Mouse (Mus musculus) forebrain, embryonic 16.5 days (tissue): ENCODE measurements around the gene Pfn3. TPM values are rescaled to one million over a fixed set of nuclear protein-coding genes. Genes with fewer than 3 reads are reported as not detected.
"Not testable (repeated sequence)": the region's sequence is repeated elsewhere in the genome, so short reads cannot be mapped to it uniquely, and the experiment has no call there.

Experiments
- ATAC-seq: fragments of 200-750 bp; cut with Nextera tagmentation; 2 replicates; pipeline ENCODE4 v1.8.0; 2017; ENCODE audit warnings: mild to moderate bottlenecking, moderate library complexity
- H3K27ac ChIP-seq: fragments of 300-500 bp; sonication (generic); 2 replicates; pipeline ENCODE4 v1.5.1; 2014; ENCODE audit warnings: low read length, control low read depth
- H3K27me3 ChIP-seq: fragments of 300-500 bp; sonication (generic); replicated peaks from 2 replicates; pipeline ENCODE4 v1.6.1; 2014; ENCODE audit warnings: low read length; ENCODE audit not compliant: control insufficient read depth, insufficient read depth
- H3K36me3 ChIP-seq: fragments of 300-500 bp; sonication (generic); 2 replicates; pipeline ENCODE4 v1.6.1; 2014; ENCODE audit not compliant: control insufficient read depth, insufficient read depth
- H3K4me1 ChIP-seq: fragments of 300-500 bp; sonication (generic); replicated peaks from 2 replicates; pipeline ENCODE4 v1.6.1; 2014; ENCODE audit warnings: low read length; ENCODE audit not compliant: control insufficient read depth, insufficient read depth
- H3K4me2 ChIP-seq: fragments of 300-500 bp; sonication (generic); 2 replicates; pipeline ENCODE4 v1.6.1; 2014; ENCODE audit warnings: mild to moderate bottlenecking, low read length, control low read depth
- H3K4me3 ChIP-seq: fragments of 300-500 bp; sonication (generic); replicated peaks from 2 replicates; pipeline ENCODE4 v1.5.1; 2014; ENCODE audit warnings: mild to moderate bottlenecking, low read length, control low read depth
- H3K9ac ChIP-seq: fragments of 300-500 bp; sonication (generic); replicated peaks from 2 replicates; pipeline ENCODE4 v1.6.1; 2014; ENCODE audit warnings: low read depth, low read length, control low read depth
- H3K9me3 ChIP-seq: fragments of 300-500 bp; sonication (generic); 2 replicates; pipeline ENCODE4 v1.6.1; 2016; ENCODE audit warnings: low read length; ENCODE audit not compliant: control insufficient read depth
- WGBS: fragments of 180-500 bp; shearing (Covaris S2); extraction: QIAGEN DNeasy Blood & Tissue Kit; methylation state at CpG from one replicate; pipeline ENCODE4 v1.1.7; 2014; 5-methylcytosine and 5-hydroxymethylcytosine counted together
- polyA plus RNA-seq: library from polyadenylated mRNA; unstranded; fragments of >200 nt; fragmentation: Nextera tagmentation; extraction: Ambion mirVana; gene quantifications from 2 replicates; pipeline ENCODE4 v1.2.1, GENCODE M21; 2015

Gene Pfn3
- polyA plus RNA-seq, 1 experiment from 2014 or later = 0.43 TPM

GRCm38 (mm10) chr13:55449205-55449604, 34.2 kb upstream of the Pfn3 start:
- no peak overlapping the region for H3K27ac ChIP-seq
- no peak for ATAC-seq

GRCm38 (mm10) chr13:55448131-55448530, 33.1 kb upstream of the Pfn3 start:
- ATAC-seq = no peak
- Histone ChIP-seq H3K4me1 (peaks cover 29% of the 10 kb centered on the region), H3K4me2 (no peak overlapping the region), H3K4me3 (no peak overlapping the region), H3K9ac (no peak overlapping the region), H3K27me3 (no peaks in the 10 kb centered on the region), H3K9me3 (no peaks in the 10 kb centered on the region), H3K36me3 (peaks cover 14% of the 10 kb centered on the region), H3K27ac (no peak overlapping the region)
- WGBS = 92% methylated on average over 5 of the region's 5 CpGs

More at GRCm38 (mm10) chr13:55449205-55449604, 34.2 kb upstream of the Pfn3 start:
- peaks cover 14% of the 10 kb centered on the region for H3K36me3 ChIP-seq
- no peak overlapping the region for H3K4me2 ChIP-seq
- H3K4me3 ChIP-seq = no peak overlapping the region
- H3K27me3 ChIP-seq = no peaks in the 10 kb centered on the region
- 92% methylated on average over 9 of the region's 9 CpGs for WGBS
- no peaks in the 10 kb centered on the region for H3K9me3 ChIP-seq
- H3K9ac ChIP-seq = no peak overlapping the region
- peaks cover 23% of the 10 kb centered on the region for H3K4me1 ChIP-seq

GRCm38 (mm10) chr13:55447543-55447943, 32.5 kb upstream of the Pfn3 start:
- ATAC-seq = no peak
- no peak overlapping the region for H3K4me2 ChIP-seq
- 76% methylated on average over 3 of the region's 3 CpGs for WGBS
- H3K27me3 ChIP-seq = no peaks in the 10 kb centered on the region
- H3K9me3 ChIP-seq = no peaks in the 10 kb centered on the region
- H3K27ac ChIP-seq = no peak overlapping the region
- peaks cover 29% of the 10 kb centered on the region for H3K4me1 ChIP-seq
- H3K9ac ChIP-seq = no peak overlapping the region
- peaks cover 9% of the 10 kb centered on the region for H3K36me3 ChIP-seq
- no peak overlapping the region for H3K4me3 ChIP-seq

- 82% methylated on average over 6 of the region's 6 CpGs for WGBS
- peak overlapping the region; percentile 82 for H3K4me2 ChIP-seq
- no peak overlapping the region for H3K9ac ChIP-seq
- no peak for ATAC-seq
- no peak overlapping the region for H3K27ac ChIP-seq
- no peaks in the 10 kb centered on the region for H3K9me3 ChIP-seq
- H3K36me3 ChIP-seq = no peaks in the 10 kb centered on the region
- peaks cover 29% of the 10 kb centered on the region for H3K4me1 ChIP-seq
- H3K4me3 ChIP-seq = no peak overlapping the region; the same call in 1 of the 2 replicates
- no peaks in the 10 kb centered on the region for H3K27me3 ChIP-seq
Observed at GRCm38 (mm10) chr13:55446483-55447105, 31.6 kb upstream of the Pfn3 start.

- no peak; the same call in none of the 2 replicates for ATAC-seq
- no peaks in the 10 kb centered on the region for H3K27me3 ChIP-seq
- H3K36me3 ChIP-seq = no peaks in the 10 kb centered on the region
- H3K4me2 ChIP-seq = peak overlapping the region; percentile 82
- peaks cover 29% of the 10 kb centered on the region for H3K4me1 ChIP-seq
- H3K4me3 ChIP-seq = peak overlapping the region; percentile 81
- H3K9me3 ChIP-seq = no peaks in the 10 kb centered on the region
- H3K9ac ChIP-seq = peak overlapping the region; percentile 92
- peak overlapping the region; percentile 82 for H3K27ac ChIP-seq
- WGBS = under 1% methylated on average over 49 of the region's 66 CpGs
Observed at GRCm38 (mm10) chr13:55445361-55446091, 30.5 kb upstream of the Pfn3 start.

GRCm38 (mm10) chr13:55444937-55445315, 29.9 kb upstream of the Pfn3 start, which contains the start of gene Grk6:
Gene Grk6 (plus strand): TSS chr13:55445072.
- WGBS = 0% methylated on average over 26 of the region's 35 CpGs
- Histone ChIP-seq H3K27ac (peak within 1 kb of the TSS; percentile 96), H3K9ac (peak within 1 kb of the TSS; percentile 92), H3K9me3 (no peaks in the 10 kb centered on the region), H3K4me2 (peak within 1 kb of the TSS; percentile 82), H3K27me3 (no peaks in the 10 kb centered on the region), H3K4me1 (peaks cover 29% of the 10 kb centered on the region), H3K36me3 (no peaks in the 10 kb centered on the region), H3K4me3 (peak within 1 kb of the TSS; percentile 81)
- peak; percentile 96 for ATAC-seq

GRCm38 (mm10) chr13:55444286-55444936, 29.4 kb upstream of the Pfn3 start:
- Histone ChIP-seq H3K27ac (peak overlapping the region; percentile 96), H3K4me2 (peak overlapping the region; percentile 65), H3K27me3 (no peaks in the 10 kb centered on the region), H3K9ac (peak overlapping the region; percentile 67), H3K4me3 (peak overlapping the region; percentile 81), H3K36me3 (no peaks in the 10 kb centered on the region), H3K4me1 (peaks cover 29% of the 10 kb centered on the region), H3K9me3 (no peaks in the 10 kb centered on the region)
- WGBS = under 1% methylated on average over 31 of the region's 33 CpGs
- ATAC-seq = peak; percentile 72

- Histone ChIP-seq H3K9ac (peak overlapping the region; percentile 67), H3K27ac (peak overlapping the region; percentile 96; the same call in 1 of the 2 replicates), H3K4me3 (peak overlapping the region; percentile 81), H3K27me3 (no peaks in the 10 kb centered on the region), H3K4me2 (peak overlapping the region; percentile 65), H3K36me3 (no peaks in the 10 kb centered on the region), H3K4me1 (peaks cover 29% of the 10 kb centered on the region), H3K9me3 (no peaks in the 10 kb centered on the region)
- no peak for ATAC-seq
- 42% methylated on average over 9 of the region's 9 CpGs for WGBS
Observed at GRCm38 (mm10) chr13:55443799-55444285, 28.8 kb upstream of the Pfn3 start.

- not testable (repeated sequence) for ATAC-seq, H3K4me3 ChIP-seq, H3K9ac ChIP-seq, H3K36me3 ChIP-seq, H3K27ac ChIP-seq, H3K4me1 ChIP-seq, H3K4me2 ChIP-seq, H3K27me3 ChIP-seq, H3K9me3 ChIP-seq
- WGBS = 90% methylated on average over 14 of the region's 15 CpGs
Observed at GRCm38 (mm10) chr13:55437111-55437629, 22.1 kb upstream of the Pfn3 start.
